Mouse (Mus musculus) CH12.LX (cell line): ENCODE data around the gene Gusb.

Experiments used
- CTCF ChIP-seq, 2 experiments: IDR thresholded peaks in 1 of 2; conservative IDR thresholded peaks in 1 of 2; 2 replicates each; pipeline ENCODE4 v1.5.1; 2011 to 2012; ENCODE audit warnings: low read depth in 2 of 2, low read length in 2 of 2, improper control_type of control experiment in 1 of 2, inconsistent platforms in 1 of 2, mild to moderate bottlenecking in 1 of 2, moderate library complexity in 1 of 2
- EP300 ChIP-seq: IDR thresholded peaks from 2 replicates; pipeline ENCODE4 v1.6.1; 2011; ENCODE audit warnings: low read length, improper control_type of control experiment
- HCFC1 ChIP-seq: IDR thresholded peaks from 2 replicates; pipeline ENCODE4 v1.6.1; 2012; ENCODE audit warnings: low read depth, mild to moderate bottlenecking, inconsistent platforms, low read length, improper control_type of control experiment
- KAT2A ChIP-seq: IDR thresholded peaks from 2 replicates; pipeline ENCODE4 v1.6.1; 2012; ENCODE audit warnings: low read length, improper control_type of control experiment, inconsistent platforms; ENCODE audit not compliant: insufficient replicate concordance
- PAX5 ChIP-seq: IDR thresholded peaks from 2 replicates; pipeline ENCODE4 v1.6.1; 2012; ENCODE audit warnings: low read length, inconsistent platforms, mixed read lengths
- POLR2A ChIP-seq: IDR thresholded peaks from 2 replicates; pipeline ENCODE4 v1.6.1; 2011; ENCODE audit warnings: low read depth, mild to moderate bottlenecking, improper control_type of control experiment, low read length
- RCOR1 ChIP-seq: conservative IDR thresholded peaks from 2 replicates; pipeline ENCODE4 v1.6.1; 2012; ENCODE audit warnings: low read depth, mild to moderate bottlenecking, inconsistent platforms, low read length, improper control_type of control experiment
- SIN3A ChIP-seq: IDR thresholded peaks from 2 replicates; pipeline ENCODE4 v1.6.1; 2012; ENCODE audit warnings: low read length, improper control_type of control experiment, inconsistent platforms
- TCF12 ChIP-seq: IDR thresholded peaks from 2 replicates; pipeline ENCODE4 v1.6.1; 2014; ENCODE audit warnings: low read depth, mild to moderate bottlenecking, inconsistent platforms, low read length, improper control_type of control experiment
- USF2 ChIP-seq: conservative IDR thresholded peaks from 2 replicates; pipeline ENCODE4 v1.6.1; 2011; ENCODE audit warnings: low read depth, low read length, improper control_type of control experiment
- ZC3H11A ChIP-seq: IDR thresholded peaks from 2 replicates; pipeline ENCODE4 v1.6.1; 2012; ENCODE audit warnings: low read depth, mild to moderate bottlenecking, inconsistent platforms, low read length, improper control_type of control experiment

DNA sequence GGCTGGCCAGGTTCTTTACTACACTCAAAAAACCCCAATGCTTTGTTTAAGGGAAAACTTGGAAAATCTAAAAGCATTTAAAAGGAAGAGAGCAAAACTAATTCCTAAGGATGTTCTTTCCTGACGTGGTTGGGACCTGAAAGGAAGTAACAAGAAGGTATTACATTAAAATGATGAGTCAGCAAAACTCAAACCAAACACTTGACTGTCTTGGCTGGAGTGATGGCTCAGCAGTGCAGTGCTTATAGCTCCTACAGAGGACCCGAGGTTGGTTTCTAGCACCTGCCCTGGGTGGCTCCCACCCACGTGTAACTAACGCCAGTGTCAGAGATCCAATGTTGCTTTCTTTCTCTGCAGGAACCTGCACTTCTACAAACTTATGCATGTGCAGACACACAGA lies 38.4 kb upstream of the Gusb start:
- TF ChIP-seq EP300 (no peak), CTCF (conservative IDR thresholded peaks at IDR 0.05 in 1 of 2, IDR thresholded peaks at IDR 0.05 in 1 of 2; ENCODE audit: low read depth in 2 of 2, low read length in 2 of 2) (no peak), ZC3H11A (no peak), TCF12 (no peak), PAX5 (no peak), RCOR1 (no peak), KAT2A (no peak), SIN3A (no peak), POLR2A (no peak), HCFC1 (no peak), USF2 (no peak)
